Mouse (Mus musculus): Measurements from ENCODE around the gene Gm17018. TPM values are rescaled to one million over a fixed set of nuclear protein-coding genes. Genes with fewer than 3 reads are reported as not detected.

The Gm17018 gene
- polyA plus RNA-seq, 1 experiment from 2014 or later = 76.3 TPM

- Histone ChIP-seq H3K27me3 (ENCODE audit: control insufficient read depth, insufficient read depth, low read length) (no peaks in the 10 kb centered on the region), H3K9me3 (ENCODE audit: control insufficient read depth, low read length) (no peaks in the 10 kb centered on the region), H3K27ac (ENCODE audit: low read depth, low read length) (peak overlapping the region; percentile 71), H3K4me2 (ENCODE audit: low read depth, low read length) (no peak overlapping the region; the same call in 1 of the 2 replicates), H3K4me3 (ENCODE audit: low read depth, low read length) (no peak overlapping the region), H3K4me1 (ENCODE audit: control insufficient read depth, insufficient read depth, low read length) (peaks cover 26% of the 10 kb centered on the region), H3K36me3 (ENCODE audit: control insufficient read depth, insufficient read depth, low read length) (no peaks in the 10 kb centered on the region), H3K9ac (replicated peaks; ENCODE audit: low read depth, low read length) (no peak overlapping the region)
- 37% methylated on average over 15 of the region's 15 CpGs for WGBS
- peak; percentile 63; the same call in 1 of the 2 replicates for ATAC-seq (ENCODE audit: low read depth)
These were observed 5.7 kb downstream of the Gm17018 start for GRCm38 (mm10) chr19:45565925-45566715.

GRCm38 (mm10) chr19:45567367-45567766 lies 7.0 kb downstream of the Gm17018 start:
- H3K9ac ChIP-seq (replicated peaks; ENCODE audit: low read depth, low read length) = no peak overlapping the region
- H3K27me3 ChIP-seq (ENCODE audit: control insufficient read depth, insufficient read depth, low read length) = no peaks in the 10 kb centered on the region
- no peaks in the 10 kb centered on the region for H3K9me3 ChIP-seq (ENCODE audit: control insufficient read depth, low read length)
- peak overlapping the region; percentile 29 for H3K27ac ChIP-seq (ENCODE audit: low read depth, low read length)
- H3K4me2 ChIP-seq (ENCODE audit: low read depth, low read length) = no peak overlapping the region
- 32% methylated on average over 14 of the region's 14 CpGs for WGBS
- no peaks in the 10 kb centered on the region for H3K36me3 ChIP-seq (ENCODE audit: control insufficient read depth, insufficient read depth, low read length)
- no peak for ATAC-seq (ENCODE audit: low read depth)
- H3K4me1 ChIP-seq (ENCODE audit: control insufficient read depth, insufficient read depth, low read length) = peaks cover 26% of the 10 kb centered on the region
- no peak overlapping the region for H3K4me3 ChIP-seq (ENCODE audit: low read depth, low read length)

- no peak for ATAC-seq (ENCODE audit: low read depth)
- Histone ChIP-seq H3K36me3 (ENCODE audit: control insufficient read depth, insufficient read depth, low read length) (peaks cover 2% of the 10 kb centered on the region; the same call in 1 of the 2 replicates), H3K27ac (ENCODE audit: low read depth, low read length) (no peak overlapping the region), H3K4me1 (ENCODE audit: control insufficient read depth, insufficient read depth, low read length) (0 out of 2 replicates have a peak, but pooled peaks cover 3% of the 10 kb centered on the region), H3K4me2 (ENCODE audit: low read depth, low read length) (no peak overlapping the region), H3K9ac (replicated peaks; ENCODE audit: low read depth, low read length) (no peak overlapping the region), H3K9me3 (ENCODE audit: control insufficient read depth, low read length) (no peaks in the 10 kb centered on the region), H3K4me3 (ENCODE audit: low read depth, low read length) (no peak overlapping the region), H3K27me3 (ENCODE audit: control insufficient read depth, insufficient read depth, low read length) (no peaks in the 10 kb centered on the region)
- 82% methylated on average over 6 of the region's 6 CpGs for WGBS
These were observed 12.6 kb downstream of the Gm17018 start for GRCm38 (mm10) chr19:45573033-45573432.

GRCm38 (mm10) chr19:45573861-45574267 lies 13.4 kb downstream of the Gm17018 start:
- no peak overlapping the region for H3K9ac ChIP-seq (replicated peaks; ENCODE audit: low read depth, low read length)
- no peak overlapping the region; the same call in 1 of the 2 replicates for H3K27ac ChIP-seq (ENCODE audit: low read depth, low read length)
- no peak overlapping the region for H3K4me3 ChIP-seq (ENCODE audit: low read depth, low read length)
- no peaks in the 10 kb centered on the region for H3K4me1 ChIP-seq (ENCODE audit: control insufficient read depth, insufficient read depth, low read length)
- peaks cover 11% of the 10 kb centered on the region for H3K36me3 ChIP-seq (ENCODE audit: control insufficient read depth, insufficient read depth, low read length)
- no peaks in the 10 kb centered on the region for H3K9me3 ChIP-seq (ENCODE audit: control insufficient read depth, low read length)
- peak; percentile 50; the same call in 1 of the 2 replicates for ATAC-seq (ENCODE audit: low read depth)
- H3K4me2 ChIP-seq (ENCODE audit: low read depth, low read length) = no peak overlapping the region
- 28% methylated on average over 6 of the region's 6 CpGs for WGBS
- no peaks in the 10 kb centered on the region for H3K27me3 ChIP-seq (ENCODE audit: control insufficient read depth, insufficient read depth, low read length)

DNA sequence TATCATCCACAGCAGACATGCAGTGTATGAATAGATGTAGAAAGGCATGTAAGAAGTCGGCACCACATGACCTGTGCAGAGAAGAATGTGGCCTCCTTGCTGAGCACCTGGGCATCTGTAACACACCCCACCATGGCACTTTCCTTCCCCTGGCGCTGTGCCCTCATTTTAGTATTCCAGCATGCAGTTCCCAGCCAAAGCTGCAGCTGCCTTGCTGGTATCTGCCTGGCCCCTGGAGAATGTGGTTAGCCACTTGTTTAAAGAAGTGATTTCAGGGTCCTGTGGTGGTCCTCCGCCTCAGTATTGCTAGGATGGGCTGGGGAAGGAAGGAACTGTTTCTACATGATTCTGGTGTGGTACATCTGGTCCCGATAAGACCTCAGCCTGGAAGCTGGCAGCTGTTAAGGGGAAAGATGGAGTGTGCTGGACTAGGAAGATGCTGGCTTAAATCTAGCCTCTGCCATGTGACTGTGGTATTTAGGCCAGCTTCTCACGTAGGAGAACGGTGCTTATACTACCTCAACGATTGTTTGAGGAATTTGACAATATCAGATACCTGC lies 14.0 kb downstream of the Gm17018 start:
- H3K36me3 ChIP-seq (ENCODE audit: control insufficient read depth, insufficient read depth, low read length) = peaks cover 12% of the 10 kb centered on the region
- H3K9ac ChIP-seq (replicated peaks; ENCODE audit: low read depth, low read length) = no peak overlapping the region
- peak overlapping the region; percentile 34; the same call in 1 of the 2 replicates for H3K27ac ChIP-seq (ENCODE audit: low read depth, low read length)
- no peak for ATAC-seq (ENCODE audit: low read depth)
- H3K4me3 ChIP-seq (ENCODE audit: low read depth, low read length) = no peak overlapping the region
- no peaks in the 10 kb centered on the region for H3K4me1 ChIP-seq (ENCODE audit: control insufficient read depth, insufficient read depth, low read length)
- WGBS = 84% methylated on average over 7 of the region's 7 CpGs
- H3K4me2 ChIP-seq (ENCODE audit: low read depth, low read length) = no peak overlapping the region
- H3K27me3 ChIP-seq (ENCODE audit: control insufficient read depth, insufficient read depth, low read length) = no peaks in the 10 kb centered on the region
- H3K9me3 ChIP-seq (ENCODE audit: control insufficient read depth, low read length) = no peaks in the 10 kb centered on the region

DNA sequence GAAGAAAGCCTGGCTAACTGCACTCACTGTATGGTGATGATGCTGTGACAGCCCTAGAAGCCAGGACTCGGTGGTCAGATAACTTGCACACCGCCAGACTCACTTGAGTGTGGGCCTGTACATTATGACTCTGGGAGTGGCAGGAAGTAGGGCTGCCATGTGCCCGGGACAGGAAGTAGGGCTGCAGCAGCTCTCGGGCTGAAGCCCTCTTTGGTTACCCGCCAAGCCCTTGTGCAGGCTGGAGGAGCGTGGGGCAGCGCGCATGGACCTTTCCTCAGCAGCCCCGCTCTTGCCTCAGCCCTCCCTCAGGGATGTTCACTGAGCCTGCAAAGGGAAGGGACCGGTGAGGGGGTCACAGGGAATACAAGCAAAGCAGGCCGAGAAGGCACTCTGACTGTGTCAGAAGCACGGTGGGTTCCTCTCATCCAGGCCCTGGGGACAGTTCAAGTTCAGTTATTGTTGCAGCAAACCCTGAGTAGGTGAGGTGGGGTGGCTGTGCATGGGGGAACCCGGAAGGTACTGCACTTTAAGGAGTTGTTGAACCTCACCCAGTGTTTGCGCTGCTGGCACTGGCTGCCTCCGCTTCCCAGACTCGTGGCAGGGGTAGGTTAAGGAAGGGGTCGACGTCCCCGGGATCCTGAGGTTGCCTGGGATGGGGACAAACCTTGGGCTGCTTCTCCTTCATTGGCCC lies 14.7 kb downstream of the Gm17018 start:
- H3K4me2 ChIP-seq (ENCODE audit: low read depth, low read length) = no peak overlapping the region
- ATAC-seq (ENCODE audit: low read depth) = no peak

GRCm38 (mm10) chr19:45575632-45576001 lies 15.2 kb downstream of the Gm17018 start:
- 12% methylated on average over 8 of the region's 8 CpGs for WGBS
- no peaks in the 10 kb centered on the region for H3K27me3 ChIP-seq (ENCODE audit: control insufficient read depth, insufficient read depth, low read length)
- peaks cover 5% of the 10 kb centered on the region; the same call in 1 of the 2 replicates for H3K4me1 ChIP-seq (ENCODE audit: control insufficient read depth, insufficient read depth, low read length)
- no peak overlapping the region for H3K27ac ChIP-seq (ENCODE audit: low read depth, low read length)
- H3K4me2 ChIP-seq (ENCODE audit: low read depth, low read length) = no peak overlapping the region
- H3K9me3 ChIP-seq (ENCODE audit: control insufficient read depth, low read length) = no peaks in the 10 kb centered on the region
- no peak overlapping the region for H3K4me3 ChIP-seq (ENCODE audit: low read depth, low read length)
- no peak for ATAC-seq (ENCODE audit: low read depth)
- H3K36me3 ChIP-seq (ENCODE audit: control insufficient read depth, insufficient read depth, low read length) = peaks cover 12% of the 10 kb centered on the region
- H3K9ac ChIP-seq (replicated peaks; ENCODE audit: low read depth, low read length) = no peak overlapping the region

More for the DNA sequence above, 14.7 kb downstream of the Gm17018 start:
- Histone ChIP-seq H3K9me3 (ENCODE audit: control insufficient read depth, low read length) (no peaks in the 10 kb centered on the region), H3K4me1 (ENCODE audit: control insufficient read depth, insufficient read depth, low read length) (peaks cover 4% of the 10 kb centered on the region; the same call in 1 of the 2 replicates), H3K27me3 (ENCODE audit: control insufficient read depth, insufficient read depth, low read length) (no peaks in the 10 kb centered on the region), H3K36me3 (ENCODE audit: control insufficient read depth, insufficient read depth, low read length) (peaks cover 12% of the 10 kb centered on the region), H3K27ac (ENCODE audit: low read depth, low read length) (no peak overlapping the region), H3K9ac (replicated peaks; ENCODE audit: low read depth, low read length) (no peak overlapping the region), H3K4me3 (ENCODE audit: low read depth, low read length) (no peak overlapping the region)
- WGBS = 67% methylated on average over 19 of the region's 19 CpGs

DNA sequence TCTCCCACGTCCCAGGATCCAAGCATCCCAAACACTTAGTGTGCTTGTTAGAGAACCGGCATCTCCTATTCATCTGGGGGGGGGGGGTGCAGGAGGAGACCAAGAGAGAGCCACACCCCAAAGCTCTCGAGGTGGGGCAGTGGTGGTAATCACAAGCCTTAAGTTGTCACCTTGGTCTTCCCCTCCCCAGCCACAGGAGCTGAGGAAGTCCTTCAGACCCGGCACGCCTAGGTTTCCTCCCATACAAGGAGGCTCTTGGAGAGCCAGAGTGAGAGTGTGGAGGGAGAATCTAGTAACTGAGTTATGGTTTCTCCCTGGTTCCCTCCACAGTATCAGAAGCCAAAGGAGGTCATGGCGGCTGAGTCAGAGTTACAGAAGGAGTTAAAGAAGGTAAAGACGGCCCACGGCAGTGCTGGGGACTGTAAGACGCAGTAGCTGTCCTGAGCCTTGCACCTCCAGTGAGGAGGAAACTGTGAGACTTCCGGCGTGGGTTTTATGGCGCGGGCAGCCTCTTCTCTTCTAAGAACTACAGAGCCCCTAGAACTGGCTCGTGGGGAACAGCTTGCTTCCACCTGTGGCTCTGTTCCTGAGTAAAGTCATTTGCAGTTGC lies 16.8 kb downstream of the Gm17018 start:
- Histone ChIP-seq H3K4me2 (ENCODE audit: low read depth, low read length) (no peak overlapping the region), H3K4me1 (ENCODE audit: control insufficient read depth, insufficient read depth, low read length) (peaks cover 11% of the 10 kb centered on the region; the same call in 1 of the 2 replicates), H3K36me3 (ENCODE audit: control insufficient read depth, insufficient read depth, low read length) (peaks cover 12% of the 10 kb centered on the region), H3K9me3 (ENCODE audit: control insufficient read depth, low read length) (no peaks in the 10 kb centered on the region), H3K4me3 (ENCODE audit: low read depth, low read length) (no peak overlapping the region), H3K9ac (replicated peaks; ENCODE audit: low read depth, low read length) (no peak overlapping the region), H3K27ac (ENCODE audit: low read depth, low read length) (no peak overlapping the region), H3K27me3 (ENCODE audit: control insufficient read depth, insufficient read depth, low read length) (no peaks in the 10 kb centered on the region)
- no peak for ATAC-seq (ENCODE audit: low read depth)
- 82% methylated on average over 14 of the region's 14 CpGs for WGBS
